Mouse (Mus musculus): ENCODE data around the gene Gsg1.
A peak's percentile ranks its signal among the peaks of the same experiment; 100 is the strongest.

Gsg1 gene

GRCm38 (mm10) chr6:135252728-135253077 lies 1.4 kb downstream of the Gsg1 start:
- peak; percentile 78 for DNase-seq

GRCm38 (mm10) chr6:135251849-135252727 lies 2.1 kb downstream of the Gsg1 start:
- DNase-seq: no peak

- no peak for DNase-seq
Observed at GRCm38 (mm10) chr6:135250926-135251699, 3.0 kb downstream of the Gsg1 start.

GRCm38 (mm10) chr6:135249846-135250531 lies 4.2 kb downstream of the Gsg1 start:
- peak; percentile 44 for DNase-seq

GRCm38 (mm10) chr6:135247861-135248260 lies 6.3 kb downstream of the Gsg1 start:
- DNase-seq: no peak

GRCm38 (mm10) chr6:135245586-135245985 lies 8.6 kb downstream of the Gsg1 start:
- DNase-seq: no peak

GRCm38 (mm10) chr6:135240361-135240760 lies 13.8 kb downstream of the Gsg1 start:
- DNase-seq: no peak

GRCm38 (mm10) chr6:135238211-135238610 lies 15.9 kb downstream of the Gsg1 start:
- no peak for DNase-seq

- DNase-seq: no peak
Observed at GRCm38 (mm10) chr6:135237326-135237725, 16.8 kb downstream of the Gsg1 start.

GRCm38 (mm10) chr6:135236576-135236975 lies 17.6 kb downstream of the Gsg1 start:
- no peak for DNase-seq

GRCm38 (mm10) chr6:135235742-135236141 lies 18.4 kb downstream of the Gsg1 start:
- no peak for DNase-seq

- no peak for DNase-seq
Observed at GRCm38 (mm10) chr6:135232443-135233182, 21.5 kb downstream of the Gsg1 start.

- no peak for DNase-seq
Observed at GRCm38 (mm10) chr6:135230586-135230985, 23.6 kb downstream of the Gsg1 start.

GRCm38 (mm10) chr6:135228465-135228941 lies 25.6 kb downstream of the Gsg1 start:
- no peak for DNase-seq

GRCm38 (mm10) chr6:135223786-135224416 lies 30.2 kb downstream of the Gsg1 start:
- DNase-seq: no peak

GRCm38 (mm10) chr6:135219916-135220315 lies 34.2 kb downstream of the Gsg1 start:
- no peak for DNase-seq

- no peak for DNase-seq
Observed at GRCm38 (mm10) chr6:135218330-135218729, 35.8 kb downstream of the Gsg1 start.

- no peak for DNase-seq
Observed at GRCm38 (mm10) chr6:135212666-135213065, 41.5 kb downstream of the Gsg1 start.

- DNase-seq: no peak
Observed at GRCm38 (mm10) chr6:135211169-135211568, 43.0 kb downstream of the Gsg1 start.

GRCm38 (mm10) chr6:135206909-135207308 lies 47.2 kb downstream of the Gsg1 start:
- no peak for DNase-seq

GRCm38 (mm10) chr6:135205802-135206201 lies 48.3 kb downstream of the Gsg1 start:
- no peak for DNase-seq

GRCm38 (mm10) chr6:135204869-135205268 lies 49.3 kb downstream of the Gsg1 start:
- DNase-seq: no peak
